Mouse (Mus musculus) testis, postnatal 14 days (tissue): ENCODE measurements around the gene Tfeb.

Source experiments
- DNase-seq: peaks from one replicate; pipeline ENCODE4 v3.0.0; 2021; ENCODE audit warnings: low spot score

Tfeb gene

GRCm38 (mm10) chr17:47754246-47754645, 17.4 kb downstream of the Tfeb start:
- no peak for DNase-seq

- no peak for DNase-seq
Observed at GRCm38 (mm10) chr17:47756366-47756765, 19.5 kb downstream of the Tfeb start.

GRCm38 (mm10) chr17:47757056-47757610, 20.3 kb downstream of the Tfeb start:
- DNase-seq = no peak

- no peak for DNase-seq
Observed at GRCm38 (mm10) chr17:47759702-47760410, 23.0 kb downstream of the Tfeb start.

GRCm38 (mm10) chr17:47762028-47762427, 25.2 kb downstream of the Tfeb start:
- DNase-seq = no peak

- DNase-seq = peak; percentile 87
Observed at GRCm38 (mm10) chr17:47762518-47763340, 25.9 kb downstream of the Tfeb start.

GRCm38 (mm10) chr17:47765986-47766385, 29.2 kb downstream of the Tfeb start:
- no peak for DNase-seq

- DNase-seq = no peak
Observed at GRCm38 (mm10) chr17:47766407-47767043, 29.7 kb downstream of the Tfeb start.

GRCm38 (mm10) chr17:47767081-47767455, 30.2 kb downstream of the Tfeb start:
- DNase-seq = no peak

- no peak for DNase-seq
Observed at GRCm38 (mm10) chr17:47767456-47768141, 30.8 kb downstream of the Tfeb start.

- no peak for DNase-seq
Observed at GRCm38 (mm10) chr17:47768707-47769276, 32.0 kb downstream of the Tfeb start.

- DNase-seq = no peak
Observed at GRCm38 (mm10) chr17:47769389-47770299, 32.8 kb downstream of the Tfeb start.

- DNase-seq = no peak
Observed at GRCm38 (mm10) chr17:47773604-47774003, 36.8 kb downstream of the Tfeb start.

- DNase-seq = no peak
Observed at GRCm38 (mm10) chr17:47777141-47777540, 40.3 kb downstream of the Tfeb start.

GRCm38 (mm10) chr17:47780470-47780869, 43.6 kb downstream of the Tfeb start:
- no peak for DNase-seq

GRCm38 (mm10) chr17:47782486-47782885, 45.7 kb downstream of the Tfeb start:
- DNase-seq = no peak

- DNase-seq = no peak
Observed at GRCm38 (mm10) chr17:47783445-47784223, 46.8 kb downstream of the Tfeb start.

- DNase-seq = no peak
Observed at GRCm38 (mm10) chr17:47784411-47784810, 47.6 kb downstream of the Tfeb start.

- no peak for DNase-seq
Observed at GRCm38 (mm10) chr17:47787632-47788031, 50.8 kb downstream of the Tfeb start.

- DNase-seq = no peak
Observed at GRCm38 (mm10) chr17:47788306-47788705, 51.5 kb downstream of the Tfeb start.
